Mouse (Mus musculus) right cerebral cortex, postnatal 4 days (tissue): ENCODE measurements around the gene Rnf17.

Experiments used
- DNase-seq: peaks from one replicate; pipeline ENCODE4 v3.0.0-alpha.2; 2022

Rnf17 gene

GRCm38 (mm10) chr14:56402311-56403071 is at the start of gene Rnf17:
TSS of gene Rnf17 (plus strand) at chr14:56402581.
- no peak for DNase-seq

DNA sequence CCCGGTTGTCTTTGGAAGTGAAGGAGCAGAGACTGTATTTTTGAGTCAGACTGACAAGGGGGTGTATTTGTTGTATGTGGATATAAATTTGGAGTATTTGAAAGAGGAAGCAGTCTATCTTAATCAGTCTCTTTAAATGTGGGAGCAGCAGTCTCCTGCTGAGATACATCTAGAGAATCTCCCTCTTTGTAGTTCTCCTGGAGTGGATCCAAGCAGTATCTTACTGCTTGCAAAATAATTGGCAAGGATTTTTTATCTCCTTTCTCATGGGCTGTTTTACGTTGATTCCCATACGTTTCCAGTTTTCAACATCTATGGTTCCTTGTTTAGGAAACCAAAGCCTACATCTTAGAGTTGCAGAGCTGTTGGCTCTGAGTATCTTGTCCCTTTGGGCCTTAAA is 47.6 kb upstream of the Rnf17 start:
- no peak for DNase-seq

GRCm38 (mm10) chr14:56355396-56355795 is 47.0 kb upstream of the Rnf17 start:
- no peak for DNase-seq

GRCm38 (mm10) chr14:56356196-56356595 is 46.2 kb upstream of the Rnf17 start:
- DNase-seq = no peak

GRCm38 (mm10) chr14:56358422-56358821 is 44.0 kb upstream of the Rnf17 start:
- DNase-seq = no peak

DNA sequence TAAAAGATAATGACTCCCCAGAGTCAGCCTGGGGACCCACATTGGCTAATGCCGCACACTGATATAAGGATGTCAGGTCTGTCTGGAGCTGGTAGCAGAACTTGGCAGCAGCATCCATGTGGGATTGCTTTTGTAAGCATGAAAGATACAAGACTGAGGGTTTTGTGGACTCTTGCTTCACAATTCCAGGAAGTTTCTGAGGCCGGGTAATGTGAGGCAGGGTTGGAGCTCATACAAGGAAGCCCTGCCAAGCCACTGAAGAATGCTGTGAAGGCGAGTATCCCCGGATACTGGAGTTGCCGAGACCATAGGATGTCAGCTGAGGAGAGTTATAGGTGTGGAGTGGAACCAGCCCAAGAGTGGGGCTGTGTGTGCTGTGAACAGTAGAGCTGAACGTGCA is 43.2 kb upstream of the Rnf17 start:
- DNase-seq = no peak

DNA sequence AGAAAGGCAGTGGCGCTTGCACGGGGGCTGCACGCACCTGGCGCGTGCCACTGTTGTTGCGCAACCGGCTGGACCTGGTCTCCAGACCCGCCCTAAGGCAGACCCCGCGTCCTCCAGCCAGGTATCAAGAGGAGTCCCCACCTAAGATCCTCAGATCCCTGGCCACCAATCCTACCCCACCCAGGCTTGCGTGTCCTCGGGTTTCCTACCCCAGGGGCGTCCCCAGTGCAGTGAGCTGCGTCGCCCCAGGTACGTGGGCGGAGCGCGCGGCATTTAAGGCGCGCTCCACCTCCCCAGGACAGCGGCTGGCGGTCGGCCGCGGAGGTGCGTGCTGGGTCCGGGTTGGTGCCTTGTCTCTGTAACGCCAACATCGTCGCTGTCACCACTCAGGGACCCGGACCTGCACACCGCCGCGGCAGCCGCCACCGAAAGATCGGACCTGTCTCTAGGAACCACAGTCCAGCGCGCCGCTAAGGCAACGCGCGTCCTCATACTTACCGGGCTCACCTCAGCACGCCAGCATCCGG is 37.6 kb upstream of the Rnf17 start, which contains the start of gene Atp12a:
Gene Atp12a, plus strand, starts transcription at position 358 of the 527 bp plus-strand sequence.
- peak; percentile 6 for DNase-seq

DNA sequence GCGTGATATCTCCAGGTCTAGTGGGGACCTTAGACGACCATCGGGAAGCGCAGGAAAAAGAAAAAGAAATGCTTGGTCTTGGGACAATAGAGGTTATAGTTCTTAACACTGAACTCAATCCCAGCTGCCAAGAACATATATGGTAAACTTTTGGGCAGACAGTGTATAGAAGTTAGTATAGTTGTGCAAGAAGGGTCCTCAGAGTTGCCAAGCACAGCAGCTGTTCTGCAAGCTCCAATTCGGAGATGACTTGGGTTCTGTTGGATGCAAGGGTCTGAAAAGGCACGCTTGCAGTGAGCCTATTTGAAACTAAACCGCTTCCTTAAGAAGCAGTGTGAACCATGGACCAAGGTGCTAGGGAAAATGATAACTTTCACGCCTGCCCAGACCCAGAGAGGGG is 37.1 kb upstream of the Rnf17 start:
- no peak for DNase-seq

GRCm38 (mm10) chr14:56366712-56367111 is 35.7 kb upstream of the Rnf17 start:
- DNase-seq = peak; percentile 13

GRCm38 (mm10) chr14:56368834-56369233 is 33.5 kb upstream of the Rnf17 start:
- peak; percentile 41 for DNase-seq

DNA sequence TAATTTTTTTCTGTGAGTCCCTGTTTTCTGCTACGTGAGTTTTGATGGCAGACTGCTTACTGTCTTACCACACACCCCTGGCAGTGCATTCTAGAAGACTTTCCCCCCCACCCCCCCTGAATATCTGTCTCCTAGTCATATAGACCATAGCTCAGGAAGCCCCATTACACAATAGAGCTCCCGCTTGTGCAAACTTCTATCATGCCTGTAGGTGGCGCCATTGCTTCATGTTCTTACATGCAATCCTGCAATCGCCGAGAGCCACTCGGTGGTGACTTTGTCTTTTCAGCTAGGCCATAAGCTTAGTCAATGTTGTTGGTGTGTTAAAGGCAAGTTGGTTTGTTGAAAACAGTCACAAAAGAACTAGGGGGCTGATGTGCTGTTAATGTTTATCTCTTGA is 26.6 kb upstream of the Rnf17 start:
- peak; percentile 85 for DNase-seq

GRCm38 (mm10) chr14:56377745-56378144 is 24.6 kb upstream of the Rnf17 start:
- no peak for DNase-seq

DNA sequence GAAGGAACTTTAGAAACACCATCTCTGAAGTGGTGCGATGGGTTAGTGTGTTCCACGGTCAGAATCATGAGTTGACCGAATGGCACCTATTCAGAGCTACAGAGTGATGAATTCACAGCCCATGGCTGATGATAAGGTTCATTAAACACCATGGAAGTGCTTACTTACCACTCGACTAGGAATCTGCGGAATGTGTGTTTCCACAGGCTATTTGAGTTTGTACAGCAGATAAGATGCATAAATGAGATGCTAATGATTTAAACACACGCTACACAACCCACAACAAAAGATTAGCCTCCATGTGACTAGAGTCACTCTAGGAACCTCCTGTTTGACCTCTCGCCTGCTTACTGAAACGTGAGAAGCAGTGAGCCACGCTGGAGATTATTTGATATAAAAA is 23.0 kb upstream of the Rnf17 start:
- no peak for DNase-seq

DNA sequence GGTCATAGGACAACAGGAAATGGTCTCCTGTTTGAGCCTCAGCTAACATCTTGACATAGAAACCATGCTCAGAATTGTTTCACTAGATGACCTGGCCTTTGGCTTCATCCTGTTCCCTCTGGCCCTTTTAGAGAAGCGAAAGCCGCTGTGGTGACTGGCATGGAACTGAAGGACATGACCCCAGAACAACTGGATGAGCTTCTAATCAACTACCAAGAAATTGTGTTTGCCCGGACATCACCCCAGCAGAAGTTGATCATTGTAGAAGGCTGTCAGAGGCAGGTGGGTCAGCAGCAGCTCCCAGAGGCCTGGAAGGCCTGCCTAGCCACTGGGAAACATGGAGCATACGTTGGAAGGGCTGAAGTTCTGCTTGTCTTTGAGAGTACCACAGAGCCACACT is 20.0 kb upstream of the Rnf17 start:
- no peak for DNase-seq

DNA sequence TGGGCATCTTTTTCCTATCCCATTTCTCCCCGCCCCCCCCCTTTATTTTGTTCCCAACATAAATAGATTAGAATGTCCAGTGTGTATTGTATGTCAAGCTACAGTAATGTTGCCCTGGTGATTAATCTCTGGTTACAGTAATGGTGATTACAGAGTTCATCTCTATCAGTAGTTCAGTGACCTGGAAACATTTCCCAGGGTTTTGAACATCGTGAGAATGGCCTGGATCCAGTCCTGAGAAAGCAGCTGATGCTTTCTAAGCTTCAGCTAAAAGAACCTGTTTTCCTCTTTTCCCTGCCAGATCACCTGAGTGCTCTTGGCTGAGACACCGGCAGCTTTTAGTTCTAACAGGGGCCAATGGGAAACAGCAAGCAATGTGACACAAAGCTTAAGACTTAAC is 12.1 kb upstream of the Rnf17 start:
- no peak for DNase-seq

- DNase-seq = no peak
These were observed 8.6 kb upstream of the Rnf17 start for GRCm38 (mm10) chr14:56393704-56394312.

- peak; percentile 22 for DNase-seq
These were observed 4.4 kb upstream of the Rnf17 start for GRCm38 (mm10) chr14:56398001-56398400.

- no peak for DNase-seq
These were observed 643 bp downstream of the Rnf17 start for GRCm38 (mm10) chr14:56403072-56403375.

GRCm38 (mm10) chr14:56462090-56462489 is 59.7 kb downstream of the Rnf17 start:
- DNase-seq = no peak

DNA sequence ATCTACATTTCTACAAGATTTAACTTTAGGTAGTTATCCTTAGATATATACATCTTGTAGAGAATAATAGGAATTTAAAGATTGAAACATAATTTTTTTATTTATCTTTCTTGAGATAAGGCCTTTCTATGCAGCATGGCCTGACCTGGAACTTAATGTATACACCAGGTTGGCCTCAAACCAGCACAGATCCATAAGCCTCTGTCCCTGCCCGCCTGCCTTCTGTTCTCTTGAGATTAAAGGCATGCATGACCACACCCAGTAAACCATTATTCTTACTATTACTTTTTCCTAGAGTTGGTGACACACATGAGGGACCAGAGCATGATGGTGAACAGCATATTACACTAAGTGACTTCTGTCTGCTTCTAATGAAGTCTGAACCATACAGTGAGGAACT is 60.3 kb downstream of the Rnf17 start:
- DNase-seq = no peak

GRCm38 (mm10) chr14:56468145-56468544 is 65.8 kb downstream of the Rnf17 start:
- DNase-seq = no peak

- no peak for DNase-seq
These were observed 87.4 kb downstream of the Rnf17 start for GRCm38 (mm10) chr14:56489806-56490205.

- DNase-seq = no peak
These were observed 100.0 kb downstream of the Rnf17 start for GRCm38 (mm10) chr14:56502407-56502806.

DNA sequence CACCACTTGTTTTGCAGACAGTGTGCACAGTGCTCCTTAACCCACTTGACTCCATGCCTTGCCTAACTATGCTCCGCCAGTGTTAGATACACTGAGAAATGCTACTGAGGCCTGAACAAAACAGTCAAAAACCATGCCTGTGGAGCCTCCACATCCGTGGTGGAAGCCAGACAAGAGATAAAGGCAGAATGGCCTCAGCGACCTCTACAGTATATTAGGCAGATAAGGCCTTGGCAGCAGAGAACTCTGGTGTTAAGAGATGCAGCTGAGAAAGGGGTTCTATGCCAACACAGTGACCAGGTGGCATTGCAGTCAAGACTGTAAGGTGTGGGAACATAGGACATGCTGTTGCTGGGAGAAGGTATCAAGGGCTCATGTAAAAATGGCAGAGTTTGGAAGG is 104.4 kb downstream of the Rnf17 start:
- DNase-seq = no peak

DNA sequence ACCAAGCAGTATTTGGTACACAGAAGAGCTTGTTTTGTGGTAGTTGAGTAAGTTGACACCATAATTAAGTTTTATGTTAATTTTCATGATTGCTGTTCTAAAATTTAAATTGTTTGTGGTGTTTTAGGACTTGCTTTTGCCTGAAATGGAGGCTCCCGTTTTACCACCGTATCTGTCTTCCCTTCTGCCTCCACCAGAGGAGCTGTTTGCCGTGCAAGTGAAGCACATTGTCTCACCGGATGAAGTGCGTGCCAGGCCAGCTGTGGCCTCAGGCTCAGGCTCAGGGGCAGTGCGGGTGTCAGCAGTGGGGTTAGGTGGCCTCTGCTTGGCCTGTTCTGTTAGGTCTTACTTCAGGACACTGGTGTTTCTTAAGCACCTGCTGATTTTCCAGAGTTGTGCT is 109.7 kb downstream of the Rnf17 start:
- peak; percentile 2 for DNase-seq
